Mouse (Mus musculus) cortical plate, adult 2 months (tissue): ENCODE results near the gene N4bp1.

ENCODE experiments used
- CTCF ChIP-seq: fragments of 200-500 bp; IDR thresholded peaks from 2 replicates; pipeline ENCODE4 v1.5.1; 2011; ENCODE audit warnings: mild to moderate bottlenecking, control low read depth, low read length; ENCODE audit not compliant: insufficient read depth; ENCODE audit errors: extremely low read depth
- POLR2A ChIP-seq: fragments of 200-500 bp; IDR thresholded peaks from 2 replicates; pipeline ENCODE4 v1.6.1; 2011; ENCODE audit warnings: mild to moderate bottlenecking, low read length, control low read depth; ENCODE audit not compliant: insufficient read depth; ENCODE audit errors: extremely low read depth

DNA sequence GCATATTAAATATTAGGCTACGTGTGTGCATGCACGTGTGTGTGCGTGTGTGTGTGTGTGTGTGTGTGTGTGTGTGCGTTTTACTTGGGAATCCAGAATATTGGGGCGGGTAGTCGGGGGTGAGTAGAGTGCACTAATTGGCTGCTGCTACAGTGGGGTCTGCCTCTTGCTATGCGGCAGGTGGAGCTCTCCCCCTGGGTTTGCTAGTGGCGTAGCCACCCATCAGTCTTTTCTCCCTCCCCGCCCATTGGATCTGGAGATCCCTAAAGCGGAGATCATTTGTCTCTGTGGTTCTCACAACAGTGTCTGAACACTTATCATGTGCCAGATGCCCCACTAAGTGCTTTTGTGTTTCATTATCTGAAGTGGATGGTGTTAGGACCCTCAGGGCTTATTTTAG is 19.9 kb upstream of the N4bp1 start:
- TF ChIP-seq CTCF (no peak), POLR2A (no peak)
